Mouse (Mus musculus) hindbrain, embryonic 16.5 days (tissue): Measurements from ENCODE around the gene Efr3b. TPM values are rescaled to one million over a fixed set of nuclear protein-coding genes. Genes with fewer than 3 reads are reported as not detected.
"Not testable (repeated sequence)": the region's sequence is repeated elsewhere in the genome, so short reads cannot be mapped to it uniquely, and the experiment has no call there.

ENCODE experiments used
- ATAC-seq: fragments of 200-750 bp; cut with Nextera tagmentation; 2 replicates; pipeline ENCODE4 v1.8.0; 2017; ENCODE audit warnings: moderate TSS enrichment, moderate library complexity
- H3K27ac ChIP-seq: fragments of 300-500 bp; sonication (generic); 2 replicates; pipeline ENCODE4 v1.5.1; 2014; ENCODE audit warnings: low read depth, mild to moderate bottlenecking, control low read depth, low read length, moderate library complexity
- H3K27me3 ChIP-seq: fragments of 300-500 bp; sonication (generic); replicated peaks from 2 replicates; pipeline ENCODE4 v1.6.1; 2014; ENCODE audit warnings: low read length; ENCODE audit not compliant: control insufficient read depth, insufficient read depth
- H3K36me3 ChIP-seq: fragments of 300-500 bp; sonication (generic); 2 replicates; pipeline ENCODE4 v1.6.1; 2014; ENCODE audit warnings: mild to moderate bottlenecking, low read length, moderate library complexity, mixed read lengths; ENCODE audit not compliant: control insufficient read depth, insufficient read depth
- H3K4me1 ChIP-seq: fragments of 300-500 bp; sonication (generic); 2 replicates; pipeline ENCODE4 v1.6.1; 2014; ENCODE audit warnings: low read depth, low read length; ENCODE audit not compliant: control insufficient read depth, insufficient read depth
- H3K4me2 ChIP-seq: fragments of 300-500 bp; sonication (generic); 2 replicates; pipeline ENCODE4 v1.6.1; 2014; ENCODE audit warnings: mild to moderate bottlenecking, low read length, control low read depth, moderate library complexity
- H3K4me3 ChIP-seq: fragments of 300-500 bp; sonication (generic); 2 replicates; pipeline ENCODE4 v1.5.1; 2014; ENCODE audit warnings: mild to moderate bottlenecking, low read length, control low read depth, moderate library complexity
- H3K9ac ChIP-seq: fragments of 300-500 bp; sonication (generic); 2 replicates; pipeline ENCODE4 v1.6.1; 2014; ENCODE audit warnings: low read depth, mild to moderate bottlenecking, control low read depth, low read length, moderate library complexity
- H3K9me3 ChIP-seq: fragments of 300-500 bp; sonication (generic); 2 replicates; pipeline ENCODE4 v1.6.1; 2014; ENCODE audit warnings: mild to moderate bottlenecking, low read length, moderate library complexity; ENCODE audit not compliant: control insufficient read depth
- WGBS: fragments of 180-500 bp; shearing (Covaris S2); extraction: QIAGEN DNeasy Blood & Tissue Kit; methylation state at CpG from one replicate; pipeline ENCODE4 v1.1.7; 2014; 5-methylcytosine and 5-hydroxymethylcytosine counted together
- polyA plus RNA-seq: library from polyadenylated mRNA; unstranded; fragments of >200 nt; fragmentation: Nextera tagmentation; extraction: Ambion mirVana; gene quantifications from 2 replicates; pipeline ENCODE4 v1.2.1, GENCODE M21; 2015

Efr3b gene
- polyA plus RNA-seq, 1 experiment from 2014 or later, result 34.2 TPM

DNA sequence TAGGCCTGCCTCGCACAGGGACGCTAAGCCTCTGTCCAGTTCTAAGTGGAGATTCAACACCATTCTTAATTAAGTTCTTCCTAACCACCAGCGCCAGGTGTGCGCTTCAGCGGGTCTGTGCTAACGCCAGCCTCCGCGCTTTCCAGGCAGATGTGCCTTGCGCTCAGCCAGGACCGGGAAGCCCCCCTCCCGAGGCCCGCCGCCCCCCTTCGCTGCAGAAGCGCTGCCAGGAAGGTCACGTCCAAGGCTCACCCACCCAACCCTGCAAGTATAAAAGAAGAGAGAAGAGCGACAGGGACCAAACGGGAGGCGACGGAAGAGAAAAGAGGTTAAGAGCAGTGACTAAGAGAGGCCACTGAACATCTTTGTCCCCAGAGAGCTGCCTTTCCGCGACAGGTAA, 84.1 kb downstream of the Efr3b start, which contains the start of gene Pomc:
Gene Pomc, plus strand, starts transcription at position 301 of the 400 bp plus-strand sequence.
- ATAC-seq, result no peak
- WGBS, result 20% methylated on average over 22 of the region's 22 CpGs
- H3K9me3 ChIP-seq, result no peaks in the 10 kb centered on the region
- no peak within 1 kb of the TSS for H3K27ac ChIP-seq
- H3K9ac ChIP-seq, result no peak within 1 kb of the TSS
- no peaks in the 10 kb centered on the region for H3K36me3 ChIP-seq
- H3K4me3 ChIP-seq, result no peak within 1 kb of the TSS; the same call in 1 of the 2 replicates
- H3K27me3 ChIP-seq, result peaks cover 6% of the 10 kb centered on the region; the same call in 1 of the 2 replicates
- H3K4me1 ChIP-seq, result peaks cover 4% of the 10 kb centered on the region
- peak within 1 kb of the TSS; percentile 37; the same call in 1 of the 2 replicates for H3K4me2 ChIP-seq

DNA sequence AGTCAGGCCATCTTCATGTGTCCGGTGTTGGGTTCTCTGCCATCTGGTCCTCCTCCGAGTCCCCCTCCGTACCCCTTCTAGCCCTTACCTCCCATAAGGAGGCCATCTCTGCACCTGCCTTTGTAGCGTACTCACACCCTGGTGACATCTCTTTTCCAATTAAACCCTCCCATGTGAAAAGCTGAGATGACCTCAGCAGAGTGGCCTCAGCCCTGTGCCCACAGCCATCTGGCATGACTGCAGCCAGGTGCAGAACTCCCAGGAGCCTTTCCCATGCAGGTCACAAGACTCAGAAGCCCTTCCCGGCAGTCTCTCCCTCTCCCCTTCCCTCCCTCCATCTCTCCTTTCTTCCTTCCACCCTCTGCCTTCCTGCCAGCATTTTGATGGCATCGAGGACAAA, 91.2 kb downstream of the Efr3b start:
- Histone ChIP-seq H3K4me1 (no peaks in the 10 kb centered on the region), H3K9me3 (no peaks in the 10 kb centered on the region), H3K27ac (no peak overlapping the region), H3K36me3 (no peaks in the 10 kb centered on the region), H3K27me3 (no peaks in the 10 kb centered on the region), H3K4me3 (no peak overlapping the region), H3K4me2 (no peak overlapping the region), H3K9ac (no peak overlapping the region)
- 50% methylated on average over 6 of the region's 6 CpGs for whole genome bisulfite sequencing
- 0 out of 2 replicates have a peak, but pooled peaks have one; percentile 40 for ATAC-seq

DNA sequence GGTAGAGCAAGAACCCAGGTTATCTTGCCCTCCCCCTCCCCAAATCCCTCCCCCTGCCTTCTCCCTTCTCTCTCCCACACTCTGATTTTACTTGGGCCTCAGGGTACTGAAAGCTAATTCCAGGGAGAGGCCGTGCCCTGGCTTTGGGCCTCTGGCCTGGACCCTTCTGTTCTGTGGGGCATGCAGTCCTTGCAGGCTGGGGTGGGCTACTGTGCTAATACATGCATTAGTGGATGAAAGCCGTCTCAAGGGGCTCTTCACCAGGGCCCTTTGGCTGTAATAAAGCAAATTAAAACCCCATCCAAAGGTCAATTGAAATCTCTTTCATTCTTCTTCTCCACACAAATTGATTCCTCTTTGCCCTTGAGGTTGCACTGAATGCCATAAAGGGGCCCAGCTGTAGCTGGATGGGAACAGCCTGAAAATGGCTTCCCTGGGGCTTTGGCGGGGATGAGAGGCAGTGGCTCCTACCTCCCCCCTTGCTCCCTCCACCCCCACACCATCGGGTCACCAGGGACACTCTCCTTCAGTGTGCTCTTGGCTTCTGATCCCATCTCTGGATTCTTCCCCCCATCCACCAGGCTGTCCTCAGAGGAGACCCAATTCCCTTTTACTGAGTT, 94.2 kb downstream of the Efr3b start:
- H3K4me3 ChIP-seq, result no peak overlapping the region
- ATAC-seq, result no peak
- 40% methylated on average over 4 of the region's 4 CpGs for WGBS

DNA sequence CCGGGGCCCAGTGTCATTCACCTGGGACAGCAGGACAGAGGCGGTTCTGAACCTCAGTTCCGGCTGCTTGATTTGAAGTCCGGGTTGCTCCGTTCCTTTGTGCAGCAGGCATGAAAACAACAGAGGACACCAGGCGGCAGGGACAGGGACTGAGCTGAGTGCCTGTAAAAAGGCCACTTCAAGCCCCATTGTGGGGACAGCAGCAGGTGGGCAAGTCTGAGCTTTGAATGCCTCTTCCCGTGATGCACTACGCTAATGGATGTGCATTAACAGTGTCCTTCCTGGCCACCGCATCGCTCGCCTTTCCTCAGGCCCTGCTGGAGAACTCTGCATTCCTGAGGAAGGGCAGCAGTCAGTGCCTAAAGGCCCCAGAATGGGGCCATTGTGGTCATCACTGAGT, 96.7 kb downstream of the Efr3b start:
- Histone ChIP-seq H3K9me3 (no peaks in the 10 kb centered on the region), H3K4me3 (no peak overlapping the region), H3K4me2 (no peak overlapping the region), H3K27ac (no peak overlapping the region), H3K36me3 (no peaks in the 10 kb centered on the region), H3K27me3 (0 out of 2 replicates have a peak, but pooled peaks cover 2% of the 10 kb centered on the region), H3K9ac (no peak overlapping the region), H3K4me1 (peaks cover 3% of the 10 kb centered on the region; the same call in 1 of the 2 replicates)
- ATAC-seq, result no peak
- WGBS, result 10% methylated on average over 11 of the region's 11 CpGs

More for the DNA sequence above, 94.2 kb downstream of the Efr3b start:
- Histone ChIP-seq H3K9ac (no peak overlapping the region), H3K27me3 (0 out of 2 replicates have a peak, but pooled peaks cover 2% of the 10 kb centered on the region), H3K4me2 (no peak overlapping the region), H3K9me3 (no peaks in the 10 kb centered on the region), H3K4me1 (peaks cover 3% of the 10 kb centered on the region; the same call in 1 of the 2 replicates), H3K27ac (no peak overlapping the region), H3K36me3 (no peaks in the 10 kb centered on the region)

DNA sequence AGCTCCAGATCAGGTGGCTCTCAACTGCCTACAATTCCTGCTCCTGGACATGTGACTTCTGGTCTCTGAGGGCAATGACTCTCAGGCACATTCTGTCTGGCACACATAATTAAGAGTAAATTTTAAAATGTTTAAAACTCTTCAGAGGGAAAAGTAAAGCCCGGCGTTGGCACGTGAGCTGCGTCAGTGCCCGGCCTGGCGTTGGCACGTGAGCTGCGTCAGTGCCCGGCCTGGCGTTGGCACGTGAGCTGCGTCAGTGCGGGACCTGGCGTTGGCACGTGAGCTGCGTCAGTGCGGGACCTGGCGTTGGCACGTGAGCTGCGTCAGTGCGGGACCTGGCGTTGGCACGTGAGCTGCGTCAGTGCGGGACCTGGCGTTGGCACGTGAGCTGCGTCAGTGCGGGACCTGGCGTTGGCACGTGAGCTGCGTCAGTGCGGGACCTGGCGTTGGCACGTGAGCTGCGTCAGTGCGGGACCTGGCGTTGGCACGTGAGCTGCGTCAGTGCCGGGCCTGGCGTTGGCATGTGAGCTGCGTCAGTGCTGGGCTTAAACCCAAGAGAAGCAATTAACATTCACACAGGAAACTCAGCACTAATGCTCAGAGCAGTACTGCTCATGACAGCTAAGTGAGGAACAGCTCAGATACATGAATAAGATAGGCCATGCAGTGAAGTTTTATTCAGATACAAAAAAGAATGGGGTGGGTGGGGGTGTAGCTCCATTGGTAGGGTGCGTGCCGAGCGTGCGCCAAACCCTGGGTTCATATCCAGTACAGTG, 108.4 kb downstream of the Efr3b start:
- H3K36me3 ChIP-seq, H3K27ac ChIP-seq: not testable (repeated sequence)
- WGBS, result 87% methylated on average over 29 of the region's 47 CpGs

DNA sequence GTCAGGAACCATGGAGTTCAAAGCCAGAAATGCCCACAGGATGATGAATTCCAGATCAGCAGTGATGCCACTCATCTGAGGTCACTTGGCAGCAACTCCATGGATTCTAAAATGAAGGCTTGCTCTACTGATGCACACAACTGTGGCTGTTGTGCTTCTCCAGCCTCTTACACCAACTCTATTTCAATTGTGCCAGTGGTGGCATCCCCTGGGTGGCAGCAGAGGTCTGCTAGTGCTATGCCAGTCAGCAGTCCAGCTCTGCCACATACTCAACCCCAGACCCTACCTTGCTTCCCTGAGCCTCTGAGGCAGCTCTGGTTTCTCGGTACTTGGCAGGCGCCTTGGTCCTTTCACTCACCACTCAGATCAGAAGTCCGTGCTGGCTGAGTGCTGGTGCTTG, 109.9 kb downstream of the Efr3b start:
- no peaks in the 10 kb centered on the region for H3K27me3 ChIP-seq
- no peak overlapping the region for H3K4me3 ChIP-seq
- H3K36me3 ChIP-seq, result no peaks in the 10 kb centered on the region
- WGBS, result 83% methylated on average over 3 of the region's 3 CpGs
- H3K4me2 ChIP-seq, result no peak overlapping the region
- no peak overlapping the region for H3K27ac ChIP-seq
- no peaks in the 10 kb centered on the region for H3K4me1 ChIP-seq
- ATAC-seq, result 0 out of 2 replicates have a peak, but pooled peaks have one; percentile 72
- H3K9me3 ChIP-seq, result no peaks in the 10 kb centered on the region
- no peak overlapping the region for H3K9ac ChIP-seq

More for the DNA sequence above, 108.4 kb downstream of the Efr3b start:
- ATAC-seq, H3K4me3 ChIP-seq, H3K9me3 ChIP-seq, H3K27me3 ChIP-seq, H3K4me1 ChIP-seq, H3K9ac ChIP-seq, H3K4me2 ChIP-seq: not testable (repeated sequence)

DNA sequence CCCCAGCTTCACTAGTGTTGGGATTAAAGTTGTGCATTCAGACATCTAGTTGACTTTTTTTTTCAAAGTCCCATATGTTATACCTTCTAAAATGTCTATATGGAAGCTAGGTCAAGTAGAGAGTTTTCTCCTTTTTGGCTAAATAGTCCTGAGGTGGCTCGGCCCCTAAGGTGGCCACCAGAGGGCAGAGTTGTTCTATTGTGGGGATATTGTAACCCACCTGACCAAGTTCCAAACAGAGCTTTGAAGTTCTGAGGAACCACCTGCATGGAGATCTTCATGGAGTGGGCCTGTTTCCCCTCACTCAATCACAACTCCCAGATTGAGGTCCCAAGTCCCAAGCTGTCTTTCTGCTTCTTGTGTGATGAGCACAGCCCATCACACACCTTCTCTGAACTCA, 112.6 kb downstream of the Efr3b start:
- Histone ChIP-seq H3K4me2 (no peak overlapping the region), H3K9me3 (no peaks in the 10 kb centered on the region), H3K27ac (no peak overlapping the region), H3K27me3 (no peaks in the 10 kb centered on the region), H3K9ac (no peak overlapping the region), H3K4me3 (no peak overlapping the region), H3K36me3 (no peaks in the 10 kb centered on the region), H3K4me1 (no peaks in the 10 kb centered on the region)
- ATAC-seq, result peak; percentile 53; the same call in 1 of the 2 replicates
- WGBS, result 0% methylated on average over 1 of the region's 1 CpGs

DNA sequence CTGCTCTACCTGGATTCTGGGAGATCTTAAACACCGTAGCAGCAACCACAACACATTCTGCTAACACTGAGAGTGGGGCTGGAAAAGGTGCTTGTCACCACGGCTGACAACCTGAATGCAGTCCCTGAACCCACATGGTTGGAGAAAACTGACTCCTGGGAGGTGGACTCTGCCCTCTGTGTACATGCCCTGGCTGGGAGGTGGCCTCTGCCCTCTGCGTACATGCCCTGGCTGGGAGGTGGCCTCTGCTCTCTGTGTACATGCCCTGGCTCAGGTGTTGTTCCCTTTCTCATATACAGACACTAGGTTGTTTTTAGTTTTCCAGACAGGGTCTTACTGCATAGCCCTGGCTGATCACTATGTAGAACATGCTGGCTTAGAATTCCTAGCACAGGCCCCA, 119.3 kb downstream of the Efr3b start:
- 86% methylated on average over 3 of the region's 3 CpGs for WGBS
- H3K9ac ChIP-seq, result no peak overlapping the region

DNA sequence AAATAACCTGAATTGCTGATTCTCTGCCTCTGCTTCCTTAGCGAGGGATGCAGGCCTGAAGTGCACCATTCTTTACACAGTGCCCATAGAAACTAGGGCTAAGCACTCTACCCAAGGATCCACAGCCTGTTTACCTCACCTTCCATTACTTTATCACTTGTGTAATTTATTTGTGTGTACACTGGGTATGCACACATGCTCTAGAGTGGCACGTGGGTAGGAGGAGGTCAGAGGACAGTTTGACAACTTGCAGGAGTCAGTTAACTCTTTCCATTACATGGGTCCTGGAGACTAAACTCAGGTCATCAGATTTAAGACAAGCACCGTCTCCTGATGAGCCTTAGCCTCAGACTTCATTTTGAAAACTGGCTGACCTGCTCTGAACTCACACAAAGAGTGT, 120.1 kb downstream of the Efr3b start:
- no peak for ATAC-seq

More for the DNA sequence above, 119.3 kb downstream of the Efr3b start:
- no peak overlapping the region for H3K4me2 ChIP-seq
- ATAC-seq, result no peak
- H3K4me1 ChIP-seq, result peaks cover 4% of the 10 kb centered on the region; the same call in 1 of the 2 replicates
- H3K36me3 ChIP-seq, result no peaks in the 10 kb centered on the region
- H3K4me3 ChIP-seq, result no peak overlapping the region
- H3K9me3 ChIP-seq, result no peaks in the 10 kb centered on the region
- no peak overlapping the region for H3K27ac ChIP-seq
- no peaks in the 10 kb centered on the region for H3K27me3 ChIP-seq

More for the DNA sequence above, 120.1 kb downstream of the Efr3b start:
- no peaks in the 10 kb centered on the region for H3K36me3 ChIP-seq
- WGBS, result 79% methylated on average over 3 of the region's 3 CpGs
- no peak overlapping the region for H3K9ac ChIP-seq
- H3K27ac ChIP-seq, result no peak overlapping the region
- H3K27me3 ChIP-seq, result no peaks in the 10 kb centered on the region
- H3K4me2 ChIP-seq, result no peak overlapping the region
- H3K4me3 ChIP-seq, result no peak overlapping the region
- no peaks in the 10 kb centered on the region for H3K9me3 ChIP-seq
- peaks cover 4% of the 10 kb centered on the region; the same call in 1 of the 2 replicates for H3K4me1 ChIP-seq
